11 mouse cellular contexts compared by ENCODE assay signal in the genomic region with DNA sequence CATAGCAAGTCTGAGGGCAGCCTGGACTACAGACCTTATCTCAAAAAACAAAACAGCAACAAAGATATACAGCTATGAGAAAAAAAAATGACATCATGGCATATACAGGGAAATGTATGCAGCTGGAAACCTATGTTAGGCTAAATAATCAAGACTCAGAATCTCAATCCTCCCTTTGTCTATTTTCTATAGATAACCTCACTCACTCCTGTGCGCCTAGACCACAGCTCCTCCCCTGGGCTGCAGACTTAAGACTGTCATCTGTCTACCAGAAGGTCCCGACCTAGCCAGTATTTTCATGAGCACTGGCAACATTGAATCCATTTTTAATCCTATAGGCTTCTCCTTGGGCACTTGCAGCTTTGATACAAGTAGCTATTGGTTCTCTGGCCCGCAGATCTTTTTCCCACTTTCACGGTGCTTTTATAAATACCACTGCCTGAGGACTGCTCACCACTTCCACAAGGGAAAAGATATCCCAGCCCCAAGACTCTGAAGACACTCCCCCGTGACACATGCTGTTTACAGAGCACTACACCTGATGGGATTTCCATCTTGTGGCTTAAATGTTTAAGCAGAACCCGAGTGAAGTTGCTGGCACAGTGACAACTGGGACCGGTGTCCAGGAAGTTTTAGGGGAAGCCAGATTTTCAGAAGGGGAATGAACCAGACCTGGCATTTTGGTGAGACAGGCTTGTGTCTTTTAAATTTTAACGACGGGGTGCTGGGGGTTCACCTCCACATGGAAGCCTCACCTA.
DNase-seq lines count a peak whose midpoint lies in the region; ATAC-seq and TF ChIP-seq lines count a peak whose summit lies in the region.
"Had no signal": no experiment of that assay in that cellular context is flagged by ENCODE, and none has a peak within 500 bp of the region (broad histone marks: within the 10 kb centered on the region; RNA-seq: fewer than 3 reads in every experiment).

No protein-coding gene starts in this region.

- no peaks in the 10 kb centered on the region for H3K9me3 ChIP-seq in lung, embryonic 16.5 days (ENCODE audit: control insufficient read depth, low read length)
- H3K9me3 ChIP-seq in heart, embryonic 15.5 days (replicated peaks): no peaks in the 10 kb centered on the region
- H3K9me3 ChIP-seq: forebrain, embryonic 10.5 days had no signal

- no peak overlapping the region for H3K4me2 ChIP-seq in lung, embryonic 16.5 days (ENCODE audit: low read depth, low read length)
- no peak overlapping the region for H3K4me2 ChIP-seq in heart, embryonic 15.5 days

- no peak for ATAC-seq in lung, embryonic 16.5 days (ENCODE audit: low read depth)
- ATAC-seq in heart, embryonic 15.5 days (replicated peaks; ENCODE audit: insufficient number of reproducible peaks, insufficient read depth, low FRiP score, low read depth): no peak
- ATAC-seq: hindbrain, embryonic 16.5 days had no signal

- H3K36me3 ChIP-seq in lung, embryonic 16.5 days (ENCODE audit: control insufficient read depth, insufficient read depth, low read length): 0 out of 2 replicates have a peak, but pooled peaks cover 2% of the 10 kb centered on the region
- peaks cover 8% of the 10 kb centered on the region; the same call in 1 of the 2 replicates for H3K36me3 ChIP-seq in heart, embryonic 15.5 days
- H3K36me3 ChIP-seq: forebrain, embryonic 10.5 days had no signal

- 31% methylated on average over 9 of the region's 9 CpGs for WGBS in lung, embryonic 16.5 days
- 34% methylated on average over 9 of the region's 9 CpGs for WGBS in lung, adult 2 months
- WGBS in heart, embryonic 15.5 days: 50% methylated on average over 9 of the region's 9 CpGs

- no peak for TF ChIP-seq POLR2A in lung, adult 2 months (IDR thresholded peaks at IDR 0.05; ENCODE audit: borderline replicate concordance, extremely low read depth, low read depth, low read length)

- H3K27ac ChIP-seq in lung, embryonic 16.5 days (ENCODE audit: low read length): peak overlapping the region; percentile 19; the same call in 1 of the 2 replicates
- peak overlapping the region; percentile 33; the same call in 1 of the 2 replicates for H3K27ac ChIP-seq in heart, embryonic 15.5 days
- H3K27ac ChIP-seq: forebrain, embryonic 10.5 days had no signal

- peak; percentile 35 for DNase-seq in cerebellum, adult 9-11 months
- no peak for DNase-seq in cerebellum, postnatal 4 days (ENCODE audit: low spot score in 2 of 2)
- DNase-seq in lung, adult 2 months: no peak
- DNase-seq in mesoderm, embryonic 11.5 days (ENCODE audit: low read depth, low spot score): peak; percentile 39
- no peak for DNase-seq in thymus, postnatal 36 days
- DNase-seq in layer of hippocampus, postnatal 25 days (ENCODE audit: extremely low spot score in 1 of 2, low spot score in 1 of 2): no peak
- DNase-seq: right cerebral cortex, postnatal 4 days had no signal

- H3K4me3 ChIP-seq in lung, embryonic 16.5 days (ENCODE audit: low read length): no peak overlapping the region
- H3K4me3 ChIP-seq in lung, adult 2 months (replicated peaks; ENCODE audit: extremely low read depth, low read depth, low read length): no peak overlapping the region
- no peak overlapping the region for H3K4me3 ChIP-seq in heart, embryonic 15.5 days
- H3K4me3 ChIP-seq: forebrain, embryonic 10.5 days had no signal

- peaks cover 27% of the 10 kb centered on the region for H3K4me1 ChIP-seq in lung, embryonic 16.5 days (replicated peaks; ENCODE audit: control insufficient read depth, insufficient read depth, low read length)
- H3K4me1 ChIP-seq in lung, adult 2 months (ENCODE audit: control insufficient read depth, insufficient read depth, low read length): peaks cover 16% of the 10 kb centered on the region
- H3K4me1 ChIP-seq in heart, embryonic 15.5 days (replicated peaks): peaks cover 40% of the 10 kb centered on the region

- H3K27me3 ChIP-seq in lung, embryonic 16.5 days (ENCODE audit: control insufficient read depth, insufficient read depth, low read depth, low read length): no peaks in the 10 kb centered on the region
- H3K27me3 ChIP-seq in heart, embryonic 15.5 days: no peaks in the 10 kb centered on the region

- no peak for TF ChIP-seq CTCF in lung, adult 2 months (IDR thresholded peaks at IDR 0.05; ENCODE audit: insufficient read depth, low read length)

- H3K9ac ChIP-seq in lung, embryonic 16.5 days (ENCODE audit: low read length): no peak overlapping the region
- no peak overlapping the region for H3K9ac ChIP-seq in heart, embryonic 15.5 days

Comparison
In these comparisons a context has a peak if more than half of its experiments do, and no peak if none do; other contexts are left out.
1. DNase-seq: peak in cerebellum, adult 9-11 months (single experiment) and mesoderm, embryonic 11.5 days (single experiment); none in cerebellum, postnatal 4 days (0 of 2), lung, adult 2 months (single experiment), thymus, postnatal 36 days (0 of 2) and layer of hippocampus, postnatal 25 days (0 of 2).